Mouse (Mus musculus): ENCODE measurements around the gene Sirpa.

Gene Sirpa

DNA sequence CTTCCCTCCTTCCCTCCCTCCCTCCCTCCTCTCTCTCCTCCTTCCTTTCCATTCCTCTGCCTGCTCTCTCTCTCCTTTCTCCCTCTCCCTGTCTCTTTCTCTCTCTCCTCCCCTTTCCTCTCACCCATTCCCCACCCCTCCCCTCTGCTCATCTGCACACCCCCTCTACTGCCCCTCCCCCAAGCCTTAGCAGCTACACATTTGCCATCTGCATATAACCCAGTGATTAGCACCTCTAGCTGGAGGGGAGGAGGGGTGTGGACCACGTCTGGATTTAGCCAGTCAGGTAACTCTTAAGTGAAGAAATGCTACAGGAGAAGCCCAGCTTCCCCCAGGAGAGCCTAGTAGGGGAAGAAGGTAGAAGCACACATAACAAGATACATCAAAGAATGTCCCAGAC lies 7.7 kb upstream of the Sirpa start:
- no peak for DNase-seq

DNA sequence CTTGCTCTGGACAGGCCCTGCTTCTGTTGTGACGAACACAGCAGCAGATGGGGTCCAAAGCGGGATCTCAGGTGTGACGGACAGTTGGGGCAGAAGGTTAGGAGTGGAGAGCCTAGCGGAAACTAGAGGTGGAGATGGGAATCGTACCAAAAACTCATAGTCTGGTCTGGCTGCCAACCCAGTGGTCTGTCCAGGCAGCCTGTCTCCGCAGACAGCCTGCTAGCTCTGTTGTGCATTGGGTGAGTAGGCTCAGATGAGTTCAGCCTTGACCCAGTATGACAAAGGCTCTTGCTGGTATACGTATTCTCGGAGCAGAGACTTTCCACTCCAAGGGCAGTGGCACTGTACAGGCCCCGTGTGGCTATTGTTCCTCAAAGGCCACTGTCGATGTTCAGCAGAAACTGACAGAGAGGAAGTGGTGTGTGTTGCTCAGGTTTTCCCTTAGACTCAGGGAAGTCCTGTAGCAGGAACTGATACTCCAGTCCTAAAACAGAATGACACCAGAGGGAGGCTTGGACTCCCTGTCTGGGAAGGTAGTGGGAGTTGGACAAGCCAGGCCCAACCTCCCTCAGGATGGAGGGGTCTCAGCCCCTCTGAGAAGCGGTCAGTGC lies 6.6 kb upstream of the Sirpa start:
- no peak for DNase-seq

DNA sequence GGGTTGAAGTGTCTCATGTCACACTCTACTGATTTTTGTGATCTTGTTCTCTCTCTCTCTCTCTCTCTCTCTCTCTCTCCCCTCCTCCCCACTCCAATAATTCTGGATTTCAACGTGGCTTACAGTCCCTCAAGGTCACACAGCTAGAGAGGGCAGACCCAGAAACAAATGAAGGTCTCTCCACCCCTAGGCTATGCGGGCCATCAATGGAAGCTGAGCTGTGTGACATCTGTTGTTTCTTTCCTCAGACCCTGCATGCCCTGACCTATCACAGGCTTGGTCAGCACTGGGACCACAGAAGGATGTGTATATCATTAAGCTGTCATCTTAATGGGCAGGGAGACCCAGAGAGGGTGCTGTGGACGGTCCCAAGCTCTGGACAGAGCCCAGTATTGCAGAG lies 5.4 kb upstream of the Sirpa start:
- no peak for DNase-seq

DNA sequence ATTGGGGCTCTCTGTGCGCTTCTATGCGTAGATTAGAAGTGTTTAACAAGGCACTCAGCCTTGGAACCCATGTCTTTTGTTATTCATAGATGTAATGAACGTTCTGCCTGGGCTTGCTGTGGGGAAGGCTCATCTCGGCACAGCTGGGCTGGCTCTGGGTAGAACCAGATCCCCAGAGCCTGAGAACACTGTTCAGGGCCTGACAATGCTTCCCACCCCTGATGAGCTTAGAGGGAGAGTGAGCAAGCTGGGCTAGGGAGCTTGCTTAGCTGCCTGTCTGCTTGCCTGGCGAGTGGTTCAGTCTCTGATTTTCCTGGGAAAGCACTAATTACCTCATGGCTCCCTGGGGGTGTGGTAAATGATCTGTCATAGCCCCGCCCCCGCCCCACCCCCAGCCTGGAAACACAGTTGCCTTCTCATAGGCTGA lies 4.8 kb upstream of the Sirpa start:
- DNase-seq, result no peak

DNA sequence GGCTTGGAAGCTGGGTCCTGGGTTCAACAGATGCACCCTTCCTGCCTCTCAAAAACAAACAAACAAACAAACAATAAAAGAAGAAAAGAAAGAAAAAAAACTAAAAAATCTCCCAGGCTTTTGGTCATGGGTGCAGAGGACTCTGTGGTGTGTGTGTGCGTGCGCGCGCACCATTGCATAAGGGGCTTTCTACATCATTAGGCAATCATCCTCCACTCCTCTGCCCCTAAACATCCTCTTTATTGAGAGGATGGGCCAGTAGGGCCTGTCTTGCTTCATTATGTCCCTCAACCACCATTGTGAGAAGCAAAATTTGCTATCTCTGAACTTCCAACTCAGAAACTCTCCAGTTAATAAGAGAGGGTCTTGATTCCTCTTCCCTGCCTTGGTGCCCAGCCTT lies 738 bp upstream of the Sirpa start:
- DNase-seq, result no peak

DNA sequence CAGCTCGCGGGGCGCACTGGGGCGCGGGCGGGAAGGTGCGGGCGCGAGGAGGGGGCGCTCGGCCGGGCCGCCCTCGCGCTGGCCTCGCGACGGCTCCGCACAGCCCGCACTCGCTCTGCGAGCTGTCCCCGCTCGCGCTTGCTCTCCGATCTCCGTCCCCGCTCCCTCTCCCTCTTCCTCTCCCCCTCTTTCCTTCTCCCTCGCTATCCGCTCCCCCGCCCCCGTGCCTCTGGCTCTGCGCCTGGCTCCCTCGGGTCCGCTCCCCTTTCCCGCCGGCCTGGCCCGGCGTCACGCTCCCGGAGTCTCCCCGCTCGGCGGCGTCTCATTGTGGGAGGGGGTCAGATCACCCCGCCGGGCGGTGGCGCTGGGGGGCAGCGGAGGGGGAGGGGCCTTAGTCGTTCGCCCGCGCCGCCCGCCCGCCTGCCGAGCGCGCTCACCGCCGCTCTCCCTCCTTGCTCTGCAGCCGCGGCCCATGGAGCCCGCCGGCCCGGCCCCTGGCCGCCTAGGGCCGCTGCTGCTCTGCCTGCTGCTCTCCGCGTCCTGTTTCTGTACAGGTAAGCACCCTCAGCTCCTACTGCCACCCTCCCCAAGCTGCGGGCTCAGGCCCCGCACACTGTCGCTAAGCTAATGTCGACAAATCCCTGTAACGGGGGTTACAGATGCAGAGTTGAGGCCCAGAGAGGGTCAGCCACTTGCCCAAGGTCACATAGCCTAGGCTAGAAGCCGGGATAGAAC lies 673 bp downstream of the Sirpa start:
- peak; percentile 16 to 20 for DNase-seq

DNA sequence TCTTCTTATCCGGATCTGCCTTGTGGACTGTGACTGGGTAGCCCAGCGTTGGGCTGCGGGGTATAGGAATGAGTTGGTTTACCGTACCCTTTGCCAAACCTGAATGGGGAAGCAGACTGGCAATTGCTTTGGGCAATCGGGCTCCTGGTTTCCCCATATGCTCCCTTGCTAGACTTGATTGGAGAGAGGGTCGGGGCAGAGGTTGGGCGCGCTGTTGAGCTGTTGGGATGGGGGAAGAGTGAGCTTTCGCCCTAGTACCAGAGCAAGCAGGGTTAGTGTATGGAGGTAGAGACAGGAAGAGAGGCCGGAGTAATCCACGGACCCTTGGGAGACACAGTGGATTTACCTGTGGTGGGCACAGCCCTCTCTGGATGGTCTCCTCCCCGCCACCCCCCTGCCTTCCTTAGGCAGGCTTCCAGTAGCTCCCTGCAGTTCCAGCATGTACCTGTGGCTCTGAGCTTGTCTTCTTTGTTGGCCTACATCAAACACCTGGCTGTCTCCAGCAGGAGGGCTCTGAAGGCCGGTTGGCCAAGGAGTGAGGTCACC lies 1.3 kb downstream of the Sirpa start:
- no peak for DNase-seq

DNA sequence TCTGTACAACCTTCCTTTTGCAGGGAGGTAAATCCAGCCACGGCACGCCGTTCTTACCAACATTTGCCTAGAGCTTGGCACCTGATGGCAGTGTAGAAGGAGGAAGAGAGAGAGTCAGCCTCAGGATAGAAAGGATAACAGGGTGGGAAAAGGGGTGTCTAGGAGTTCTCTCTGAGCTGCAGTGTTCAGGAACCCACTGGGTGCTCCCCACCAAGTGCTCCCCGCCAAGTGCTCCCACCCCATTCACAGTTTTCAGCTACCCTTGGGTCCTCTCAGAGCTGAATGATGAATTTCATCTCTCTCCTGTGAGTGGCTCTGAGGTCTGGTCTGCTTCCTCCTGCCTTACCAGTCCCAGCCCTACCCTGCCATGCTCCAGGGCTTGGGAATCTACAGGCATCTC lies 1.9 kb downstream of the Sirpa start:
- DNase-seq, result no peak

DNA sequence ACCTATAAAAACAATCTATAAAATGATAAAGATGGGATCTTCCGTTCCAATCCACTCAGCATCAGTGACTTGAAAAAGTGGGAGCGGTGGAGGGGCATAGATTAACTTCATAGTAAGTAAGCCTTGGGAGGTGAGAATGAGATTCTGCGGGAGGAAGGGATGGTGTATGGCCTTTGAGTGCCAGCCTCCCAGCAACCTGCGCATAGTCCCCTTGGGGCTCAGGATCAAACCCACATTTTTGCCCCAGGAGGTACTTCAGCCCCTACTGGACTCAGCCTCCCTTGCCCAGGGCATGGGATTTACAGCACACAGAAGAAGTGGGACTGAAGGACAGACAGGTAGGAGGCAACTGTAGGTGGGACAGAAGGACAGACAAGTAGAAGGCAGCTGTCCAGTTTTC lies 2.6 kb downstream of the Sirpa start:
- no peak for DNase-seq

DNA sequence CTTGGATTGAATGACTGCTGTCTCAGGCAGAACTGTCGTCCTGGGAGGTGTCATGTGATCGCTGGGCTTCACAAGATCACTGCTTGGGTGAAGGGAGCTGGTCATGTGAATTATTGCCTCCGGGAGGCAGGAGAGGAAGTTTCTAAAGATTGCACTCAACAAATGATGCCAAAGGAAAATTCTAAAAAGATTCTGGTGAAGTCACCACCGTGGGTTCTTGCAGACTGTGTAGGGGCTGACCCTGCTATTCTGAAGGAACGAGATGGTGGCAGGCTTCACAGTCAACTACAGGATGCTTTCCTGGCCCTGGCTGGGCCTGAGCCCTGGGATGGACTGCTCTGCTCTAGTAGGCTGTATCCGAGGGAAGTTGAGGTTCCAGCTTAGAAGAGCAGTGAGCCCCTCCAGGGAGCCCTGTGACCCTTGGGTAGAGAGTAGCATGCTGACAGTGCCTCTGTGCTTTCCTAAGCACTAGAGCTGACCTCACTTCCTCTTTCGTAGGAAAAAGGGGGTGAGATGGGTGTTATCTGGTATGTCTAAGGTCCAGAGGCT lies 3.1 kb downstream of the Sirpa start:
- DNase-seq, result no peak

DNA sequence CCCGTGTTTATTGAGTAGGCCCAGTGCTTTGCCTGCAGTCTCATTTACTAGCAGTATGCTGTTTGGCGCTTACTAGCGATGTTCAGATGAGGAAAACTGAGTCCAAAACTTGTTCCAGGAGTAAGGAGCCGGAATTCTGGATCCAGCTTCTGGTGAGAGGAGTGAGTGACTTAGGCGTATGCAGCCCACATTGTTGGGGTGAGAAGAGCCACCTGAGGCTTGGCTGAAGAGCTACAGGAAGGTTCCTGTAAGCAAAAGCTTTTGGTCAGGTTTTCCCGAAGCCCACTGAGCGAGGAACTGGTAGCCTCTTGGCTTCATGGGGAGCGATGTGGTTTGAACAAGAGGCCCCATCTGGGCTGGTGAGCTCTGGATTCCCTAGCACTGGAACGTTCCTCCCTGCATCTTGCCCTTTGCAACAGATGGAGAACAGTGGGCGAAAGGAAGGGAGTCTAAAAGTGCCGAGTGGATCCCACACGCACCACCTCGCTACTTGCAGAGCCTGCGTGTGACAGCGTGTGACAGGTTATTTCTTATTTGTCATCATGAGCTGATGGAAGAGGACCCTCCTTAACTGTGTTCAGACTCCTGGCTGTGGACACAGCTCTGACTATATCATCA lies 4.0 kb downstream of the Sirpa start:
- no peak for DNase-seq

DNA sequence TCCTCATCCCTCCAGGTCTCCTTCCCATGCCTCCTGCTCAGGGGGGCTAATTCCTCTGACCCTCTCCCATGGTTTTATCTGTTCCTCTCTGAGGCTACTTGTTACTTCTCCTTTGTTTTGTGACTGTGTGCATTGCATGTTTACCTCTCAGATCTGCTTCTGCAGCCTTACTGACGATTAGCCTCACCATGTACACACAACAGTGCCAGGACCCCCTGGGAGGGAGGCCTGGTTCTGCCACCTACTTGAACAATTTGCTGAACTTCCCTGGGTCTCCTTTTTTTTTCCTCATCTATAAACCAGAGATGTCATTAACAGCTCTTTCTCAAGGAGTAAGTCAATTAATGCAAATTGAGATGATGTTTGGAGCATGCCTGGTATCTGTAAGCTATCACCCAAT lies 4.9 kb downstream of the Sirpa start:
- no peak for DNase-seq

DNA sequence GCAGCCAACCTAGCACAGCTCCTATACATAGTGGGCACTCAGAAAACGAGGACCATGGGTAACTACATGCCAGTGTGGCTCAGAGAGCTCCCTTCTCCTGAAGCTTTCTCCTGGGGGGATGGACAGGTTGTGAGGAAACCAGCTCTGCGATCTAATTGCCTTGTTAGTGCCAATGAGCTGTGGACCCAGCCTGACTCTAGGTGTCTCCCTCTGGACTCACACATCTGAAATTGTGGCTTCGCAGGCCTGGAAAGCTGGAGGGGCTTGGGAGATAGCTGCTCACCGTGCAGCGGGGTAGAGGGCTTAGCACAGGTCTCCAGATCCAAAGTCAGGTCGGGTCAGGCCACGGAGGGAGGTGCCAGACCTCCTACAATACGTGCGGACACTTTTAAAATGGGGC lies 5.5 kb downstream of the Sirpa start:
- DNase-seq, result no peak

DNA sequence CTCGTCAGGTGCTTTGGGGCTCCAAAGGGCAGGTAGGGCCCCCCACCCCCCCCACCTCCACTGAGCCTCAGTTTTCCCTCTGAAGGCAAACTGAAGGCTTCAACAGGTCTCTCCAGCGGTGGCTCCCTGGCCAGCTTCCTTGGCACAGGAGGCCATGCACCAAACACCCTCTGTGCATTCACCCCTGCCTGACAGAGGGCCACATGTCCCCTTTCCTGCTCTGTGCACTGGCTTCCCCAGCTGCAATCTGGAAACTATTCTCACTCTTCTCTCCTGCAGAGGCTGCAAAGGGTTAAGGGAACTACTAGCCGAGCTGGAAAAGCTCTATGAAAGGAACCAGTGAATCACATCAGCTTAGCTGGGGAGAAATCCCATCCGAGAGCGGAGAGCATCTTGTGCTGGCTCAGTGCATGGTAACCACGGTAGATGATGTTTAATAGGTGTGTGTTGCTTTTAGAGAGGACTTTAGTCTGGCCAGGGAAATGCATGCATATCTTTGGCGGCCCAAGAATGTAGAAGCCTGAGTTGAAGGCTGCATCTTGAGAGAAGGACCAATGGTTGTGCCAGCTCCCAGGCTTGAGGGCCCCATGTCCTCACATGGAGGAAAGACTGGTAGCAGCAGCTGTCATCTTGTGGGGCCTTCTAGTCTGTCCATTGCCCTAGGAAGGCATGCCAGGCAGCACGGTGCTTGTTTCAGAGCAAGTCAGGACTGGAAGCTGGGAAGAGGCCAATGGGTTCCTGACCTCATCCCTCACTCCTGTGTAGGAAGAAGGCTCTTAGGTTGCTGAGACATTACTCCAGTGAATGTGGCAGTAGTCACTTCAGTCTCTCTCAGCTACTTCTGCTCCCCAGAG lies 6.8 kb downstream of the Sirpa start:
- DNase-seq, result no peak

DNA sequence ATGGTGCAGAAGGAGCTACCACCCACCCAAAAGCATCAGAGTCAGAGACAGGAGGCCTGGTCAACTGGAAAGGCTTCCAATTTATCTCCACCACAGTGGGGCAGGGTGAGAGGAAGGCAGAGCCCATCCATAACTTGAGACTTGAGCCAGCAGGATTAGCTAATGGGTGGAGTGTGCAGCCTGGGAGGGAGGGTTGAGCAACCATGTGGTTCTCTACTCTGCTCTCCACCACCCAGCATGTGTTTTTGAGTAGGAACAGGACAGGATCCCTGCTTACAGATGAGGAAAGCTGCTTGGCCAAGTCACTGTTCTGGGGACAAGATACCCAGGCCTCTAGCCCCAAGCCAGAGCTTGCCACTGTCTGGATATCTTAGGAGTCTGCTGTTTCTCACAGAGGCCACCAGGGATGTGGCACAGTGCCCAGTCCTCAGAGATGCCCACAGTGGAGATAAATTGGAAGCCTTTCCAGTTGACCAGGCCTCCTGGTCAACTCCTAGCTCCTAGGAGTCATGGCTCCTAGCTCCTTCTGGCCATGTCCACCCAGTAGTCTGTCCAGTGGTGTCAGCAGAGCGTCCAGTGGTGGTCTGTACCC lies 8.5 kb downstream of the Sirpa start:
- DNase-seq, result no peak

DNA sequence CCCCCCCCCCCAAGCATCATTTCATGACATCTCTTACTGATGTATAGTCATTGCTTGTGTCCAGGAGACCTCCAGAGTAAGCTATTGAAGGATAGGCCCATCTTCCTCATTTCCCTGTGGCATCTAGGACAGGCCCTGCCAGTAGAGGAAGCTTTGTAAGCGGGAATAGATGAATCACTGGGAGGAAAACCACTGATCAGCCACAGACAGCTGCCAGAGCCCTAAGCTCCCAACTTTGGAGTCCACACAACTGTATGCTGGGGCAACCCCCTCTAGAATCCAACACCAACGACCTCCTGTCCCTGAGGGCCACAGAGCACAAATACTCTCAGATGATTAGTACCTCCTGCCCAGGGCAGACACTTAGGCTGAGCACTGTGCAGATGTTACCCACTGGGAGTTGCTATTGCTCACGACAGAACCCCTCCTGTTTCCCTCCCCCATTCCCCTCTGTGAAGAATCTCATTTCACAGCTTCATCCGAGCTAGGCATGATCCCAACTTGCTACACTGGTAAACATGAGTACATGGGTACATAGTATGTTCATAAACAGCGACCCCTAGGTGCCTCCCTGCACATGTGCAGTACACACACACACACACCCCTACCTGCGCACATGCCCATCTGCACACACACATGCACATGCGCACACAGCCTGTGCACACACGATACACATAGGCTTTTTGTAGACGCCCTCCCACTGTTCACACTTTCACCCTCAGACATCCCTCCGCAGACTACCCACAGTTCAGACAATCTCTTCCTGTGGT lies 9.4 kb downstream of the Sirpa start:
- DNase-seq, result no peak

DNA sequence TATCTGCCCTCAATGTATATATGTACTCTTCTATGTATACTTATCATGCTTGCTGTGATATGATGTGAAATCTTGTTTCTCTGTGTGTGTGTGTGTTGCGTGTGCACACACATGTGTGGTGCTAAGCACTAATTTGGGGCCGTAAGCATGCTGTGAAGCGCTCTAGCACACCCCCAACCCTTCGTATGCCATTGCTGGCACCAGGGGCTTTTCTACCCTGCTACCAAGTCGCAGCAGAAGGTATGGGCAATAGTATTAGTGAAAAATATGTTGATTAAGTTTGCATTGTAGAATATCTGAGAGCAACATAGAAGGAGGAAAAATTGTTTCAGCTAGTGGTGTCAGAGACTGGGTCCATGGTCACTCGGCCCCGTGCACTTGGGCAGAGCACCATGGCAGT lies 10.2 kb downstream of the Sirpa start:
- no peak for DNase-seq

DNA sequence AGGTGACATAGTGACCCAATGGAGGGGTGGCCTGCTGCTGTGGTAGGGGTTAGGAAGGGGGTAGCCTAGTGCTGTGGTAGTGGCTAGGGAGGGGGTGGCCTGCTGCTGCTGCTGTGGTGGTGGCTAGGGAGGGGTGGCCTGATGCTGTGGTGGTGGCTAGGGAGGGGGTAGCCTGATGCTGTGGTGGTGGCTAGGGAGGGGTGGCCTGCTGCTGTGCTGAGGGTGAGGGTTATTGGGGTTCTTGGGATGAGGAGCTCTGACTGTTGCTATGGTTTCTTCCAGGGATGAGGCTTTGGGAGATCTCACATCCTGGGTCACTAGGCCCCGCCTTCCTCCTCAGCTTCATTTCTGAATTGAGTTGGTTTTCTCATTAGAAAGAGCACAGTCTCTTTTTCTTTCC lies 10.9 kb downstream of the Sirpa start:
- DNase-seq, result no peak

DNA sequence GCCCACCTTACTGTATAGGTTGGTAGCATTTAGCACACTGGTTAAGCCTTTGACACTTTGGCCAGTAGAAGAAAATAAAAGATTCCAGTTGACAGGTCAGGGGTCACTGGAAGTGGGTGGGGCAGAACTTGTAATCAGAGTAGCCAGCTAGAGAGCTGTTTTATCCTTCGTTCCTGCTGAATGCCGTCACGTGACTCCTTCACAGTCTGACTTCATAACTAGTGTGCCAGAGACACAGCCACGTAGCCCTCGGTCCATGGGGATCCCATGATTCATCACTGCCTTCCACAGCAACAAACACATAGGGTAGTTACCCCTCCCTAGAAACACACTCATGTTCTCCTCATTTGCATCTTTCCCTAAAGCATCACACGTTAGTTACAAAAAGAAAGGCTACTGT lies 11.4 kb downstream of the Sirpa start:
- no peak for DNase-seq

DNA sequence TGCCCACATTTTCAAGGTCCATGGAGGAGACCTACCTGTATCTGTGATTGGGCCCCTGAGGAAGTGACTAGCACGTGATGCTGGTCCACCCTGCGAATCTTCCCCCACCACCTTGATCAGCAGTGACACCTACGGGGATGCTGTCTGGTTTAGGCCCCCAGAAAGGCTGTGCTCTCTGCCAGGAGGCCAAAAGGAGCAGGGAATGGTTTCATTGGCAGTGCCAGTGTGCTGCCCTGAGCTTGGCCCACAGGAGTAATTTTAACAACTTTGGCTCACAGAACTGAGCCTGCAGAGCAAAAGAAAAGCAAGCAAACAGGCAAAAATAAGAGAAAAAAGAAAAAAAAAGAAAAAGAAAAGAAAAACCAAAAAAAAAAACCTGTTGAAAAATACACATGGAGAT lies 13.2 kb downstream of the Sirpa start:
- no peak for DNase-seq

DNA sequence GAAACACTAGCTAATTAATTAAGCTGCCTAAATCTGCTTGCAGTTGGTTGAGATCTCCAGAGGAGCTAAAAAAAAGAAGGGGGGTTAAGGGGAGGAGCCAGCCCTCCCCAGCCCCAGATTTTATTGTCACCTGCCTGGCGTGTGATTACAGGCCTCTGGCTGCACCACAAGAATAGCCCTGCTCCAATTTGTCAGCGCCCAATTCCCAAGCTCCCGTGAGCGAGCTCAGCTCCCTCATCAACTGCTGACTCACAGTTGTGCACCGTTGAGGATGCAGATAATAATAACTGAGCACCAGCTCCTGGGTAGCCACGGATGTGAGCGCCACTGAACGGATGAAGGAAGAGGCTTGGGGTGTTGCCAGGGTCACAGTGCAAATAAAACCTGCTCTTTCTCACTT lies 13.6 kb downstream of the Sirpa start:
- no peak for DNase-seq

DNA sequence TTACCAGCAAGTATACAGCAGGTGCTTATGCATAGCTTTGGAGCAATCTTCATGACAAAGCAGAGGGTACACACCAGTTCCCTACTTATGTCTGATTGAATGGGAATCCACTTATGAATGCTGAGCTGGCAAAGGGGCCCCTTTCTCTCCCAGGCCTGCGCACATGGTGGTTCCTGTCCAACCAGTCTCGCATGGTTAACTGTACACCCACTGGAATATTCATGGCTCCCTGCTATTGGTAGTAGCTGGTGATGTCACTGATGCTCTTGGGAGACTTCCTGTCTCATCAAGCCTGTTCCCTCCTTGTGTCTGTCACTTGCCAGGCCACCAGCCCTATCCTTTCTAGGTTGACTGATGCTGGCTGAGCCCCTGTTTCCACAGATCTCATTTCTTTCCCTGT lies 14.3 kb downstream of the Sirpa start:
- no peak for DNase-seq

All from thymus, postnatal 36 days (tissue).